ENCODE assay signal across 14 mouse cellular contexts in genomic region chr13:57811253-57811652, GRCm38 (mm10).
"Had no signal": no experiment of that assay in that cellular context is flagged by ENCODE, and none has a peak within 500 bp of the region (broad histone marks: within the 10 kb centered on the region; RNA-seq: fewer than 3 reads in every experiment).

No protein-coding gene starts in this region.

- DNase-seq: kidney, adult 11 months; kidney, adult 8-10 months; kidney, postnatal 36 days; layer of hippocampus, postnatal 36 days; lung, adult 2 months; lung, postnatal 14 days; lung, postnatal 4 days; midbrain, embryonic 14.5 days; thymus, adult 18-20 months; thymus, postnatal 14 days had no signal

- H3K27ac ChIP-seq: kidney, embryonic 15.5 days; left cerebral cortex, adult 2 months; liver, embryonic 15.5 days had no signal

- H3K4me3 ChIP-seq: kidney, embryonic 15.5 days; left cerebral cortex, adult 2 months; liver, embryonic 15.5 days had no signal

- H3K9me3 ChIP-seq: kidney, embryonic 15.5 days; liver, embryonic 15.5 days had no signal

- H3K36me3 ChIP-seq: kidney, embryonic 15.5 days; liver, embryonic 15.5 days had no signal

- H3K27me3 ChIP-seq: liver, embryonic 15.5 days had no signal

- H3K4me2 ChIP-seq: kidney, embryonic 15.5 days; liver, embryonic 15.5 days; midbrain, embryonic 11.5 days had no signal

- H3K4me1 ChIP-seq: liver, embryonic 15.5 days had no signal

- H3K9ac ChIP-seq: kidney, embryonic 15.5 days; liver, embryonic 15.5 days had no signal
